13 mouse cellular contexts compared by ENCODE assay signal in the genomic region with DNA sequence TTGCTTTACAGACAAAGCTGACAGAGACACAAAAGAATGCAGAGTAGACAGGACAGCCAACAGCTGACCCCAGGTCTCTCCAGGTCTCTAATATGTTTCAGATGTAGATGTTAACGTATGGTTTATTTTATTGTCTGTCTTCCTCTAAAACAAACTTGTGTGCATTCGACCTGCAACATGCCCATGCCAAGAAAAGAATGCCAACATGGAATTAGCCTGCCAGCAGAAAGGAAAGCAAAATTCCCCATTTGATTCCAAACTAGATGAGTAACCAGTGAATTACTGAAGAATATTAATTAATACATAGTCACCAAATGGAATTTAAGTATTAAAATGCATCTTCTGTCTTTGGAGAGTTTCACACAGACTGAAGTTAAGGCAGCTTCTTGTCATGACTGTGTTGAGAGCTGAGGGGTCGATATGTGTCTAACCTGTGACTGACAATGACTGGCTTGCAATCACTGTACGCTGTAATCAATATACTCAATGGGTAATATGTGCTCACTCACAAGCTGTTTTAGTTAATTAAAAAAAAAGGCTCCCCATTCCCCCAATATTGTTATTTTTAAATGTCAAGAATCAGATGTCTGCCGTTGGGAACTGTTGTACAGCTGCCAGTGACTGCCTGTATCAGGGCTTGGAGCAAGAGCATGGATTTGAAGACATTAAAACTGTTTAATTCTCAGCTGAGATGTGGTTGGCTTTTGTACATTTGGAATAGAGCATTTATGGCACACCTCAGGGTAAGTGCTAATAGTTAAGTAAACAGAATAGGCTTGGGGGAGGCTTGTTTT.
DNase-seq lines count a peak whose midpoint lies in the region; ATAC-seq and TF ChIP-seq lines count a peak whose summit lies in the region.
"Had no signal": no experiment of that assay in that cellular context is flagged by ENCODE, and none has a peak within 500 bp of the region (broad histone marks: within the 10 kb centered on the region; RNA-seq: fewer than 3 reads in every experiment).

No protein-coding gene starts in this region.

- TF ChIP-seq POLR2A in lung, adult 2 months (IDR thresholded peaks at IDR 0.05; ENCODE audit: borderline replicate concordance, extremely low read depth, low read depth, low read length) = no peak

- peak overlapping the region; percentile 47 for H3K4me2 ChIP-seq in forebrain, embryonic 16.5 days (ENCODE audit: low read length)
- H3K4me2 ChIP-seq in forebrain, embryonic 13.5 days = no peak overlapping the region
- peak overlapping the region; percentile 26; the same call in 1 of the 2 replicates for H3K4me2 ChIP-seq in midbrain, embryonic 15.5 days

- no peak overlapping the region for H3K27ac ChIP-seq in forebrain, embryonic 16.5 days (ENCODE audit: low read length)
- H3K27ac ChIP-seq in forebrain, embryonic 13.5 days = no peak overlapping the region
- H3K27ac ChIP-seq in midbrain, embryonic 15.5 days = no peak overlapping the region
- H3K27ac ChIP-seq: intestine, embryonic 15.5 days had no signal

- no peak for TF ChIP-seq CTCF in lung, adult 2 months (IDR thresholded peaks at IDR 0.05; ENCODE audit: insufficient read depth, low read length)

- DNase-seq in layer of hippocampus, adult 9-10 months (ENCODE audit: low spot score) = peak; percentile 37
- no peak for DNase-seq in layer of hippocampus, postnatal 10 days (ENCODE audit: low spot score in 2 of 2)
- peak; percentile 45 for DNase-seq in cerebellum, adult 9-11 months
- no peak for DNase-seq in lung, adult 2 months
- DNase-seq in adrenal gland, adult (ENCODE audit: inconsistent age in 2 of 2, low spot score in 1 of 2) = no peak
- DNase-seq: gastrocnemius, postnatal 14 days; lung, postnatal 10 days; thymus, postnatal 25 days had no signal

- 51% methylated on average over 5 of the region's 5 CpGs for WGBS in forebrain, embryonic 16.5 days
- WGBS in forebrain, embryonic 13.5 days = 75% methylated on average over 5 of the region's 5 CpGs
- 67% methylated on average over 5 of the region's 5 CpGs for WGBS in midbrain, embryonic 15.5 days
- 60% methylated on average over 5 of the region's 5 CpGs for WGBS in lung, adult 2 months

- ATAC-seq in forebrain, embryonic 16.5 days = peak; percentile 58
- ATAC-seq in forebrain, embryonic 13.5 days = no peak
- ATAC-seq in midbrain, embryonic 15.5 days (replicated peaks) = no peak
- ATAC-seq: intestine, embryonic 15.5 days had no signal

- H3K9me3 ChIP-seq in forebrain, embryonic 16.5 days (ENCODE audit: control insufficient read depth, low read length) = no peaks in the 10 kb centered on the region
- no peaks in the 10 kb centered on the region for H3K9me3 ChIP-seq in forebrain, embryonic 13.5 days (replicated peaks)
- H3K9me3 ChIP-seq in midbrain, embryonic 15.5 days = no peaks in the 10 kb centered on the region
- H3K9me3 ChIP-seq: intestine, embryonic 15.5 days had no signal

- no peak overlapping the region for H3K9ac ChIP-seq in forebrain, embryonic 16.5 days (replicated peaks; ENCODE audit: low read depth, low read length)
- no peak overlapping the region for H3K9ac ChIP-seq in forebrain, embryonic 13.5 days
- no peak overlapping the region for H3K9ac ChIP-seq in midbrain, embryonic 15.5 days
- H3K9ac ChIP-seq: intestine, embryonic 15.5 days had no signal

- H3K36me3 ChIP-seq in forebrain, embryonic 16.5 days (ENCODE audit: control insufficient read depth, insufficient read depth) = 0 out of 2 replicates have a peak, but pooled peaks cover 3% of the 10 kb centered on the region
- peaks cover 4% of the 10 kb centered on the region; the same call in 1 of the 2 replicates for H3K36me3 ChIP-seq in forebrain, embryonic 13.5 days (ENCODE audit: poor library complexity, severe bottlenecking)
- H3K36me3 ChIP-seq in midbrain, embryonic 15.5 days (replicated peaks) = no peaks in the 10 kb centered on the region; the same call in 1 of the 2 replicates
- H3K36me3 ChIP-seq: intestine, embryonic 15.5 days had no signal

- no peaks in the 10 kb centered on the region for H3K27me3 ChIP-seq in forebrain, embryonic 16.5 days (replicated peaks; ENCODE audit: control insufficient read depth, insufficient read depth, low read length)
- H3K27me3 ChIP-seq in forebrain, embryonic 13.5 days = no peaks in the 10 kb centered on the region
- H3K27me3 ChIP-seq in midbrain, embryonic 15.5 days (replicated peaks) = no peaks in the 10 kb centered on the region
- H3K27me3 ChIP-seq: intestine, embryonic 15.5 days had no signal

- peaks cover 6% of the 10 kb centered on the region for H3K4me1 ChIP-seq in forebrain, embryonic 16.5 days (replicated peaks; ENCODE audit: control insufficient read depth, insufficient read depth, low read length)
- no peaks in the 10 kb centered on the region for H3K4me1 ChIP-seq in forebrain, embryonic 13.5 days
- no peaks in the 10 kb centered on the region for H3K4me1 ChIP-seq in midbrain, embryonic 15.5 days
- no peaks in the 10 kb centered on the region for H3K4me1 ChIP-seq in lung, adult 2 months (ENCODE audit: control insufficient read depth, insufficient read depth, low read length)
- H3K4me1 ChIP-seq: intestine, embryonic 15.5 days had no signal

- no peak overlapping the region for H3K4me3 ChIP-seq in forebrain, embryonic 16.5 days (replicated peaks; ENCODE audit: low read length)
- H3K4me3 ChIP-seq in forebrain, embryonic 13.5 days = no peak overlapping the region
- H3K4me3 ChIP-seq in midbrain, embryonic 15.5 days = no peak overlapping the region
- H3K4me3 ChIP-seq in lung, adult 2 months (replicated peaks; ENCODE audit: extremely low read depth, low read depth, low read length) = no peak overlapping the region
- H3K4me3 ChIP-seq: erythroblast, embryonic 14.5 days; intestine, embryonic 15.5 days had no signal

Comparison
In these comparisons a context has a peak if more than half of its experiments do, and no peak if none do; other contexts are left out.
1. DNase-seq: peak in layer of hippocampus, adult 9-10 months (single experiment) and cerebellum, adult 9-11 months (single experiment); none in layer of hippocampus, postnatal 10 days (0 of 2), lung, adult 2 months (single experiment) and adrenal gland, adult (0 of 2).